Mouse (Mus musculus): ENCODE data around the gene Ptges3.
"Not testable (repeated sequence)": the region's sequence is repeated elsewhere in the genome, so short reads cannot be mapped to it uniquely, and the experiment has no call there.

Gene Ptges3

DNA sequence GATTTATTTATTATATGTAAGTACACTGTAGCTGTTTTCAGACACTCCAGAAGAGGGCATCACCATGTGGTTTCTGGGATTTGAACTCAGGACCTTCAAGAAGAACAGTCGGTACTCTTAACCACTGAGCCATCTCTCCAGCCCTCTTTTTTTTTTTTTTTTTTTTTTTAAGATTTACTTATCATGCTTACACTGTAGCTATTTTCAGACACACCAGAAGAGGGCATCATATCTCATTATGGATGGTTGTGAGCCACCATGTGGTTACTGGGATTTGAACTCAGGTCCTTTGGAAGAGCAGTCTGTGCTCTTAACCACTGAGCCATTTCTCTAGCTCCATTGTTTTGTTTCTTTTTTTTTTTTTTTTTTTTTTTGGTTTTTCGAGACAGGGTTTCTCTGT is 6.6 kb upstream of the Ptges3 start:
- in situ Hi-C loops (cut with MboI; ENCODE audit: low pct_unique_long_range_greater_than_20kb in 1 of 2, low sequenced_read_pairs in 2 of 2, unreplicated experiment in 1 of 2): not testable (repeated sequence)

DNA sequence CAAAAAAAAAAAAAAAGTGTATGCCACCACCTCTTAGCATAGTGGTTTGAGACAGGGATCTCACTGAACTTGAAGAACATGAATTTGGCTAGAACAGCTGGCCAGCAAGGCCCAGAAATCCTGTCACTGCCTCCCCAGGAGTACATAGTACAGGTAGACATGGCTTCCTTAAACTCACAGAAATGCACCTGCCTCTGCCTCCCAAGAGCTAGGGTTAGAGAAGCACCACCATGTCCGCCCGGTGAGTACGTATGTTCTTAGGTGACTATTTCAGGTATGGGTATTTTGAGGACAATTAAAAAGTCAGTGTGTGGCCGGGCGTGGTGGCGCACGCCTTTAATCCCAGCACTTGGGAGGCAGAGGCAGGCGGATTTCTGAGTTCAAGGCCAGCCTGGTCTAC is 5.8 kb upstream of the Ptges3 start:
- in situ Hi-C loops (cut with MboI; ENCODE audit: low pct_unique_long_range_greater_than_20kb in 1 of 2, low sequenced_read_pairs in 2 of 2, unreplicated experiment in 1 of 2): no loop called here

DNA sequence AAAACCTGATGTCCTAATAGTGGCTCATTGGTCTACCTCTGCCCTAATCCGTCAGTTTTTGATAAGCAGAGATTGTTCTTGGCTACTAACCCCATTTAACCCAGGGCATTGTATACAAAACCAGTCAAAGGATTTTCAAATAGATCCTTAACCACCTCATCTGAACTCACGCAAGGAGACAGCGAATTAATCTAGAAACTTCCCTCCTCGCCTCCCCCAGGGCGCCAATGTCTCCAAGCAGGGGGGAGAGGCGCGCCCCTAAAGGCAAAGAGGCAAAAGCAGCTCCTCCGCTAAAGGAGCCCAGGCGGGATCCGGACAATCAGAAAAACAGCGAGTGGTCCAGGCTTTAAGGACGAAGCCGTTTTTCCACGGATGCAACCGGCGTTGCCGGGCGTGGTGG is 570 bp upstream of the Ptges3 start:
- in situ Hi-C loops (cut with MboI; ENCODE audit: low pct_unique_long_range_greater_than_20kb in 1 of 2, low sequenced_read_pairs in 2 of 2, unreplicated experiment in 1 of 2): no loop called here

DNA sequence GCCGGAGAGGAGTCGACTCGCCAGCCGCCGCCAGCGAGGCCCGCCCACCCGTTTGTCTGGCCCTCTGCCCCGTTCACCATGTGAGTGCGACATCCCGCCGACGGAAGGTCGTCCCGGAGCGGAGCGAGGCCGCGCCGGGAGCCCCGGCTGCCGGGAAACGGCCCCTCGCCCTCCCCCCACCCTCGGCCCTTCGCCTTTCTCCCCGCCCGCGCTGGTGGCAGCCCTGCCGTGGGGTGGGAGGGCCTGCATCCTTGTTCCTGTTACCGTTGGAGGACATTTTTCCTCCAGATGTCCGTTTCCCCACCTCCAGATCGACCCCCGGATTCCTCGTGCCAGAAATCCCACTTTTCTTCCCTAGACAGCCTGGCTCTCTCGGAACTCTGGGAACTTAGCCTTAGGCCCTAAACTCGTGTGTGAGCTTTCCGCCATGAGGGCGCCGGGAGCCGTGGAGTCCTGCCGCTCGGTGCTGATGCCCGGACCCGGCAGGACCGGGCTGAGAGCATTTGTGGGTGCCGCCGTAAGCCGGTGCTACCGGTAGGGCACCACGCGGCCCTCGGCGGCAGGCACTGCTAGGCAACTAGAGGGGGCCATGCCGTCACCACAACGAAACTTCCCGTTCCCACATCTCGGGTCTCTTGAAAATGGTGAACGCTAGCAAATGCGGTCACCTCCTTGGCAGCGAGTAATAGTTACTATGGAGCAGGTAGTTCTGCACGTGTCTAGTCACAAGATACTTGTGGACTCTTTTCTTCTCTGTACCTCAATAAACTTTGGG is 640 bp downstream of the Ptges3 start:
- in situ Hi-C loops (cut with MboI; ENCODE audit: low pct_unique_long_range_greater_than_20kb in 1 of 2, low sequenced_read_pairs in 2 of 2, unreplicated experiment in 1 of 2): no loop called here

DNA sequence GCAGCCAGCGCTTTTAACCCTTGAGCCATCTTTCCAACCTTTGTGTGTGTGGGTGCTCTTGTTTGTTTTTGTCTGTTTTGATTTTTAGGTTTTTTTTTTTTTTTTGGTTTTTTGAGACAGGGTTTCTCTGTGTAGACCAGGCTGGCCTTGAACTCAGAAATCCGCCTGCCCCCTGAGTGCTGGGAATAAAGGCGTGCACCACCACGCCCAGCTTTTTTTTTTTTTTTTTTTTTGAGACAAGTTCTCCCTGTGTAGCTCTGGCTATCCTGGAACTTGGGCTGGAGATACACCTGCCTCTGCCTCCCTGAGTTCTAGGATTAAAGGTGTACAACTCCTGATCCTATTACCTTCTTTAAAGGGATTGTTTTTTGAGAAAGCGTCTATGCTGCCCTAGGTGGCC is 2.4 kb downstream of the Ptges3 start:
- in situ Hi-C loops (cut with MboI; ENCODE audit: low pct_unique_long_range_greater_than_20kb in 1 of 2, low sequenced_read_pairs in 2 of 2, unreplicated experiment in 1 of 2): no loop called here

DNA sequence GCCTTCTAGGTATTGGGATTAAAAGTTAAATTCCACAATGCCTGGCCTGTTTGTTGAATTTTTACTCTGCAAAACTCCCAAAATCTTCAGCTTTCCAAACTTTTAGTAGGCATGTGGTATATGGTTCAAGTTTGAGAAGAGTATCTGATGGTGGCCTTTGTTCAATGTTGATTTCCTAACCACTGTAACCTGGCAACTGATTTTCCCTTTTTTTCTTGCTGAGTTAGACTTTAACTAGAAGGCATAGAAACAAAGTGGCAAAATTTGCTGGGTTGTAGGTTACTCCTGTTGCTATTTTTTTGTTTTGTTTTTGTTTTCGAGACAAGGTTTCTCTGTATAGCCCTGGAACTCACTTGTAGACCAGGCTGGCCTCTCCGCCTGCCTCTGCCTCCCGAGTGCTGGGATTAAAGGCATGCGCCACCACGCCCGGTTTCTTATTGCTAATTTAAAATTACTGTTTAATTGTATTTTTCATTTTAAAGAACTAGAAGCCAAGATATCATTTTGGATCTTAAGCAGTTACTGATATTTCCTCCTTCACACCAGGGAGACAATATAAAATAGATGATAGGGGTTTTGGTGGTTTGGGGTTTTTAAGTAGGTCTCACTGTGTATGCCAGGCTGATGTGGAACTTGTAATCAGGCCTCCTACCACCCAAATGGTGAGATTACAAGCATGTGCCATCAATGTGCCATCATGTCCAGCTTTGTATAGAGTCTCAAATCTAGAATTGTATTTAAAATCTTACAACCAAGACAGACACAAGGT is 3.7 kb downstream of the Ptges3 start:
- in situ Hi-C loops (cut with MboI; ENCODE audit: low pct_unique_long_range_greater_than_20kb in 1 of 2, low sequenced_read_pairs in 2 of 2, unreplicated experiment in 1 of 2): no loop called here

DNA sequence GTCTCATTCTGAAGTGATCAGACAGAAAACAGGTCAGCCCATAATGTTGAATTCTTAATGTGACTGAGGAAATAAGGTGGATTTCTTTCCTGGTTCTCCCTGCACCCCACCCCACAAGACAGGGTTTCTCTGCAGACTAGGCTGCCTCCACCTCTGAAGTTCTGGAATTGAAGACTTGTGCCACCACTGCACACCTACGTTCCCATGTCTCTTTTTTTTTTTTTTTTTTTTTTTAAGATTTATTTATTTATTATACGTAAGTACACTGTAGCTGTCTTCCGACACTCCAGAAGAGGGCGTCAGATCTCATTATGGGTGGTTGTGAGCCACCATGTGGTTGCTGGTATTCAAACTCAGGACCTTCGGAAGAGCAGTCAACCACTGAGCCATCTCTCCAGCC is 7.3 kb downstream of the Ptges3 start:
- in situ Hi-C loops (cut with MboI; ENCODE audit: low pct_unique_long_range_greater_than_20kb in 1 of 2, low sequenced_read_pairs in 2 of 2, unreplicated experiment in 1 of 2): no loop called here

DNA sequence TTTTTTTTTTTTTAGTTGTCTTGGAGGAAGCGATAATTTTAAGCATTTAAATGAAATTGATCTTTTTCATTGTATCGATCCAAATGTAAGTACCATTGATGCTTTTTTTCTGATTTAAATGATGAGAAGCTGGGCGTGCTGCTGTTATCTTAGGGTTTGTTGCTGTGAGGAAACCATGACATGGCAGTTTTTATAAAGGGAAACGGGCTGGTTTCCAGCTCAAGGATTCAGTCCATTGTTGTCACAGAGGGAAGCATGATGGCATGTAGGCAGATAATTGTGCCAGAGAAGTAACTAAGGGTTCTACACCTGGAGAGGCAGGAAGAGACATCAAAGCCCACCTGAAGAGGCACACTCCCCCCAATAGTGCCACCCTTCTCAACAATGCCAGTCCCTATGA is 10.4 kb downstream of the Ptges3 start:
- in situ Hi-C loops (cut with MboI; ENCODE audit: low pct_unique_long_range_greater_than_20kb in 1 of 2, low sequenced_read_pairs in 2 of 2, unreplicated experiment in 1 of 2): no loop called here

DNA sequence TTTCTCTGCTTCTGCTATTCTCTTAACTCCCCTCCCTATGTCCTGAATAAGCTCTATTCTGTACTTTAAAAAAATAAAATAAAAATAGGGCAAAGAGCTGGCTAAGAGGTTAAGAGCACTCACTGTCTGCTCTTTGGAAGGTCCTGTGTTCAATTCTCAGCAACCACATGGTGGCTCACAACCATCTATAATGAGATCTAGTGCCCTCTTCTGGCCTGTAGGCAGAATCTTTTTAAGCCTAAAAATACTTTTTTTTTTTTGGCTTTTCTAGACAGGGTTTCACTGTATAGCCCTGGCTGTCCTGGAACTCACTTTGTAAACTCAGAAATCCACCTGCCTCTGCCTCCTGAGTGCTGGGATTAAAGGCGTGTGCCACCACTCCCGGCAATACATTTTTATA is 11.7 kb downstream of the Ptges3 start:
- in situ Hi-C loops (cut with MboI; ENCODE audit: low pct_unique_long_range_greater_than_20kb in 1 of 2, low sequenced_read_pairs in 2 of 2, unreplicated experiment in 1 of 2): not testable (repeated sequence)

DNA sequence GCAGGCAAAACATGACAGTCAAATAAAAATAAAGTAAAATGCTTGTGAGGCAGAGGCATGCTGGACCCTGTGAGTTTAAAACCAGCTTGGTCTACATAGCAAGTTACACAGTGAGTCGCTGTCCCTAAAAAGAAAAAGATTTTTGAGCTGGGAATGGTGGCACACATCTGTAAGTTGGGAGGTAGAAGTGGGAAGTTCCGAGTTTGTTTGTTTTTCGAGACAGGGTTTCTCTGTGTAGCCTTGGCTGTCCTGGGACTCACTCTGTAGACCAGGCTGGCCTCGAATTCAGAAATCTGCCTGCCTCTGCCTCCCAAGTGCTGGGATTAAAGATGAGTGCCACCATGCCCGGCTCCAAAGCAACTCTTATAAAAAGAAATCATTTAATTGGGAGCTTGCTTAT is 19.5 kb downstream of the Ptges3 start:
- in situ Hi-C loops (cut with MboI; ENCODE audit: low pct_unique_long_range_greater_than_20kb in 1 of 2, low sequenced_read_pairs in 2 of 2, unreplicated experiment in 1 of 2): not testable (repeated sequence)

DNA sequence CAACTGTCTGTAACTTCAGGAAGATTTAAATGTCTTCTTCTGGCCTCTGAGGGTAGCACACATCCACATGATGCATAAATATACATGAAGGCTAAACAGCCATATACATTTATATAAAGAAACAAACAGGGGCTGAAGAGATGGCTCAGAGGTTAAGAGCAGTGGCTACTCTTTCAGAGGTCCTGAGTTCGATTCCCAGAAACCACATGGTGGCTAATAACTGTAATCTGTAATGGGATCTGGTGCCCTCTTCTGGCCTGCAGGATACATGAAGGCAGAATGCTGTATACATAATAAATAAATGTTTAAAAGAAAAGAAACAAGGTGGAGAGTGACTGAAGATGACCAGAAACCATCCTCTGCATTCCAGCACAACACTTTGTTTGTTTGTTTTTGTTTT is 21.7 kb downstream of the Ptges3 start:
- in situ Hi-C loops (cut with MboI; ENCODE audit: low pct_unique_long_range_greater_than_20kb in 1 of 2, low sequenced_read_pairs in 2 of 2, unreplicated experiment in 1 of 2): no loop called here

DNA sequence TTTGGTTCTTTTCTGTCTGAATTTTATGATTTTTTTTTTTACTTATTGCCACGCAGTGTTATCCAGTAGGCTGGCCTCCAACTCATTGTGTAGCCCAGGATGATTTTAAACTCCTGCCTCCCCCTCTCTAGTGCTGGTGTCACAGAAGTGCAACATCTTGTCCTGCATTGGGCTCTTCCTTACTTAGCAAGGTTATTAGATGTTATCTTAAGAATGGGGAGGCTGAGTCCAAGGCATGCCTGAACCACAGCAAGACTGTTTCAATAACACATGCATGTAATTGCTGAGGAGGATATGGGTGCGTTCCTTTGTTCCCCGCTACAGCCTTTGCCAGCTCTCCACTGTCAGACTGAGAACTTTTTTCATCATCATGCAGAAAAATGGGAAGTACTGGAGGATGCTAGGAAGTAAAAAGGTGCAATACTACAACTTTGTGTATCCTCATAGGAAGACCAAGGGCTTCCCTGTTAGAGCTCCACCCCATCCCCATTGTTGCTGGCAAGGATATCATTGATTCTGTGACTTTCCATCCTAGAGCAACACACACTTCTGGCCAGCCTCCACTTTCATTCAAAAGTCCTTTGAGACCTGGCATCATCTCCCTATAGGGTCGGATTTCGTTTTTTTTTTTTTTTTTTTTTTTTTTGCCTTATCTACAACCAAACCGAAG is 23.2 kb downstream of the Ptges3 start:
- in situ Hi-C loops (cut with MboI; ENCODE audit: low pct_unique_long_range_greater_than_20kb in 1 of 2, low sequenced_read_pairs in 2 of 2, unreplicated experiment in 1 of 2): no loop called here

DNA sequence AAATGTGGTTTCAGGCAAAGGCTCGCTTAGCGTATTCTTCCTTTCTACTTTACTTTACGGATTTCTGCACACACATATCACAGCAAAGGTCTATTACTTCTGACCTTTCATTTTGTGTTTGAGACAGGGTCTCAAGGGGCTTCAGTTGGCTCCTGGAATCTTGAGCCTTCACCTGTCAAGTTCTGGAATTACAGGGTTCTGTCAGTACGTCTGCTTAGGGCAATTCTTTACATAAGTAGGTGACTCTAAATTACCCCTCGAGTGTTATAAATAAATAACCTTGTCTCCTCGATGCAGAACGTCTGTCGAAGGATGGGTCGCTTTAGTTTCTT is 23.7 kb downstream of the Ptges3 start:
- in situ Hi-C loops (cut with MboI; ENCODE audit: low pct_unique_long_range_greater_than_20kb in 1 of 2, low sequenced_read_pairs in 2 of 2, unreplicated experiment in 1 of 2): no loop called here

DNA sequence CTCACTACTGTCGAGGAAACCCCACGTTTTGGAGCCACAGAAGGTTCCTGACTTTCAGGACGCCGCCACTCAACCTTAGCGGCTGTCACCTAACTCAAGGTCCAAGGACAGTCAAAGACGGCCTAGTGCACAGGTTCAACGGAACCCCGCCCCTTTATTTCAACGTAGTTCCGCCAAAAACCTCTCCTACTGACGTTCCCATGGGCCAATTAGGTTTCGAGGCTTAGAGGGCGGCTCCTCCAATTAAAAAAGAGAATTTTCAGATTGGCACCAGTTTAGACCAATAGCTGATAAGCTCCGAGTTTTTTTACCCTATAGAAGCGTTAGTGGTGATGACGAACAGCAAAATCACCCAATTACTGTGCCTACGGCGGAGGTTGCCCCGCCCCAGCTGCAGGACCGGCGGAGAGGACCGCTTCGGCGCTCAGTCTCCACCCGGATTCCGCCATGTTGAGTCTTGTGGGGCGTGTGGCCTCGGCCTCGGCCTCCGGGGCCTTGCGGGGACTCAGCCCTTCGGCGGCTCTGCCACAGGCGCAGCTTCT is 24.2 kb downstream of the Ptges3 start, which contains the start of gene Atp5b:
Gene Atp5b (plus strand): TSS at position 394 of the 542 bp plus-strand sequence.
- in situ Hi-C loops (cut with MboI; ENCODE audit: low pct_unique_long_range_greater_than_20kb in 1 of 2, low sequenced_read_pairs in 2 of 2, unreplicated experiment in 1 of 2): no loop called here

DNA sequence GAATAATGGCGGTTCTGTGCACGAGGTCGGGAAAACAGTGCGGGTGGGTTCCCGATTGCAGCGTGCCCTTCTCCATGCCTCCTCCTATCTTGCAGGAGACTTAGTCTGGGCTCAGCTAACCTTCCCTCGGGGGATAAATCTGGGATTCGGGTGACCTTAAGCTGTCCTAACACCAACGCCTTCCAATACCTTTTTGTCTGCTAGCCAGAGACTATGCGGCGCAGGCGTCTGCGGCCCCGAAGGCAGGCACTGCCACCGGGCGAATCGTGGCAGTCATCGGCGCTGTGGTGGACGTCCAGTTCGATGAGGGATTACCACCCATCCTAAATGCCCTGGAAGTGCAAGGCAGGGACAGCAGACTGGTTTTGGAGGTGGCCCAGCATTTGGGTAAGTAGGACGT is 24.9 kb downstream of the Ptges3 start:
- in situ Hi-C loops (cut with MboI; ENCODE audit: low pct_unique_long_range_greater_than_20kb in 1 of 2, low sequenced_read_pairs in 2 of 2, unreplicated experiment in 1 of 2): no loop called here

DNA sequence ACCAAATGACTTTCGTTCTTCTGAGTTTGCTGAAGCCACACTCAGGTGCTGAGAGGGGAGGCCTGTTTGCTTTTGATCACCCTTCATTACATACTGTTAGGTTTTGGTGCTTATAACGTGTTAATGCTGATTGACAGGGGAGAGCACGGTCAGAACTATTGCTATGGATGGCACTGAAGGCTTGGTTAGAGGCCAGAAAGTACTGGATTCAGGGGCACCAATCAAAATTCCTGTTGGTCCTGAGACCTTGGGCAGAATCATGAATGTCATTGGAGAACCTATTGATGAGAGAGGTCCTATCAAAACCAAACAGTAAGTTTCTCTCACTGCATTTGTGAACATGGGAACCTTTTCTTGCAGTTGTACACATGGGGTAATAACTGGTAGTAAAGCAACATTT is 25.4 kb downstream of the Ptges3 start:
- in situ Hi-C loops (cut with MboI; ENCODE audit: low pct_unique_long_range_greater_than_20kb in 1 of 2, low sequenced_read_pairs in 2 of 2, unreplicated experiment in 1 of 2): no loop called here

DNA sequence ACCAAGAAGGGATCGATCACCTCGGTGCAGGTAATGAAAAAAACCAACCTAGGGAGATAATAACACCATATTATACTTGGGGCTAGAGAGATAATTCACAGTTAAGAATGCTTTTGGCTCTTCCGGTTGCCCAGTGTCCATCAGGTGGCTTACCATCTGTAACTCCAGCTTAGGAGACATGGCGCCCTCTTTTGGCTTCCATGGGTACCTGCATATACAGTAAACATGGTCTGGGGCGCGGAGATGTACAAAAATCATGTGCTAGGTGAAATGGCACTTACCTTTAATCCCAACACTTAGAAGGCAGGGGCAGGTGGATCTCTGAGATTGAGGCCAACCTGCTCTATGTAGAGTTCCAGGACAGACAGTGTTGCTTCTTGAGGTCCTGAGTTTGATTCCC is 27.6 kb downstream of the Ptges3 start:
- in situ Hi-C loops (cut with MboI; ENCODE audit: low pct_unique_long_range_greater_than_20kb in 1 of 2, low sequenced_read_pairs in 2 of 2, unreplicated experiment in 1 of 2): loop anchor here in 1 of 2 experiments (5.0 kb wide), 1 partner anchor 36 kb away; no protein-coding TSS in a partner anchor

DNA sequence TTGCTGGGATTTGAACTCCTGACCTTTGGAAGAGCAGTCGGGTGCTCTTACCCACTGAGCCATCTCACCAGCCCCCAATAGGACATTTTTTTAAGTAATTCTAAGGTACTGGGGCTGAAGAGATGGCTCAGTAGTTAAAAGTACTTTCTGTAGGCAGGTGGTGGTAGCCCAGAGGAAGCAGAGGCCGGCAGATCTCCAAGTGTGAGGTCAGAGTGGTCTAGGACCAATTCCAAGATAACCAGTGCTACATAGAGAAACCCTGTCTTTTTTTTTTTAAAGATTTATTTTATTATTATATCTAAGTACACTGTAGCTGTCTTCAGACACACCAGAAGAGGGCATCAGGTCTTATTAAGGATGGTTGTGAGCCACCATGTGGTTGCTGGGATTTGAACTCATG is 28.5 kb downstream of the Ptges3 start:
- in situ Hi-C loops (cut with MboI; ENCODE audit: low pct_unique_long_range_greater_than_20kb in 1 of 2, low sequenced_read_pairs in 2 of 2, unreplicated experiment in 1 of 2): loop anchor here in 1 of 2 experiments (5.0 kb wide), 1 partner anchor 35 kb away; no protein-coding TSS in a partner anchor

DNA sequence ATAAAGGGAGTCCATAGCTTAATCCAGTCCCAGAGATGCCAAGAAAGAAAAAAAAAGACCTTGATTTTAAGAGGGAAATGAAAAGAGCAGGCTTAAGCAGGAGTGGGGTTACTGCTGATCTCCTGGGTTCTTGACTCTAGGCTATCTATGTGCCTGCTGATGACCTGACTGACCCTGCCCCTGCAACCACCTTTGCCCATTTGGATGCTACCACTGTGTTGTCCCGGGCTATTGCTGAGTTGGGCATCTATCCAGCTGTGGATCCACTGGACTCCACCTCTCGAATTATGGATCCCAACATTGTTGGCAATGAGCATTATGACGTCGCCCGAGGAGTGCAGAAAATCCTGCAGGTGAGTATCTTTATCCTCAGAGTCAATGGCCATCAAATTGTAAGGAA is 29.4 kb downstream of the Ptges3 start:
- in situ Hi-C loops (cut with MboI; ENCODE audit: low pct_unique_long_range_greater_than_20kb in 1 of 2, low sequenced_read_pairs in 2 of 2, unreplicated experiment in 1 of 2): loop anchor here in 1 of 2 experiments (5.0 kb wide), 1 partner anchor 34 kb away; no protein-coding TSS in a partner anchor
